Mouse (Mus musculus) stomach, postnatal 0 days (tissue): ENCODE measurements around the gene Epb41l2.

Experiments used
- CTCF ChIP-seq: IDR thresholded peaks from 2 replicates; pipeline ENCODE4 v1.5.1; 2016; ENCODE audit warnings: antibody characterized with exemption, low read depth, mild to moderate bottlenecking, moderate library complexity
- EP300 ChIP-seq: optimal IDR thresholded peaks from 2 replicates; pipeline ENCODE3; 2016; ENCODE audit warnings: antibody characterized with exemption

- TF ChIP-seq EP300 = no peak
- no peak for TF ChIP-seq CTCF
Observed at GRCm38 (mm10) chr10:25402886-25403285, 43.3 kb downstream of the Epb41l2 start.
